Mouse (Mus musculus) lung, postnatal 0 days (tissue): ENCODE measurements at regions not wholly inside any gene's neighbourhood (a gene's known extent, or its start where the extent isn't known, plus 50 kb on each side); places are given as distances from the start of the nearest gene placed in this dataset.

ENCODE experiments used
- CTCF ChIP-seq: IDR thresholded peaks from 2 replicates; pipeline ENCODE4 v1.5.1; 2016; ENCODE audit warnings: antibody characterized with exemption, mild to moderate bottlenecking
- EP300 ChIP-seq: IDR thresholded peaks from 2 replicates; pipeline ENCODE4 v1.6.1; 2016; ENCODE audit warnings: antibody characterized with exemption, mild to moderate bottlenecking, control low read depth

- TF ChIP-seq CTCF: no peak
- TF ChIP-seq EP300: no peak
These were observed 71.2 kb upstream of the Klf7 start for GRCm38 (mm10) chr1:64193150-64193838.
